Mouse (Mus musculus) urinary bladder, adult 2 months (tissue): ENCODE results near the gene Sgsm3. TPM values are rescaled to one million over a fixed set of nuclear protein-coding genes. Genes with fewer than 3 reads are reported as not detected.

ENCODE experiments used
- DNase-seq: peaks from one replicate; pipeline ENCODE4 v3.0.0; 2022; ENCODE audit warnings: low spot score
- polyA plus RNA-seq: library from polyadenylated mRNA; depleted of rRNA; stranded (reverse); fragments of >200 nt; gene quantifications from 2 replicates; pipeline ENCODE4 v1.2.3, GENCODE M21; 2012

The Sgsm3 gene
- polyA plus RNA-seq, 1 experiment = 44.7 TPM

GRCm38 (mm10) chr15:81023842-81024241 lies 46.3 kb downstream of the Sgsm3 start:
- no peak for DNase-seq

DNA sequence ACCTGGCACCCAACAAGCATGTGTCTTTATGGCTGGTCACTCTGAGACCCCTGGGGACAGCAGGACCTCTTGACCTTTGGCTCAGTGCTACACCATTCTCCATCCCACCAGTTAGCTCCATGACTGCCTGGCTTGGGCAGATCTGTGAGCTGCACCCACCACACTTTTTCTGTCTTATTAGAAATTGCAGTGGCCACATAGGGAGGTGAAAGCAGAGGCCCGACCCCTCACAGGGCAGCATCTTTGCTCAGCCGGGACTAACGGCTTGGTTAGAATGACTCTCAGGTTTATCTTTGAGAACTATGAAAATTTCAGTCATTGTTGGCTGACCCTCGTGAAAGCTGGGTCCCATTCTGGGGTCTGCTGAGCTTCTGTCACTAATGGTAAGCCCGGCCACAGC lies 49.3 kb downstream of the Sgsm3 start:
- DNase-seq = no peak

GRCm38 (mm10) chr15:81027378-81028173 lies 50.0 kb downstream of the Sgsm3 start:
- DNase-seq = peak; percentile 56

DNA sequence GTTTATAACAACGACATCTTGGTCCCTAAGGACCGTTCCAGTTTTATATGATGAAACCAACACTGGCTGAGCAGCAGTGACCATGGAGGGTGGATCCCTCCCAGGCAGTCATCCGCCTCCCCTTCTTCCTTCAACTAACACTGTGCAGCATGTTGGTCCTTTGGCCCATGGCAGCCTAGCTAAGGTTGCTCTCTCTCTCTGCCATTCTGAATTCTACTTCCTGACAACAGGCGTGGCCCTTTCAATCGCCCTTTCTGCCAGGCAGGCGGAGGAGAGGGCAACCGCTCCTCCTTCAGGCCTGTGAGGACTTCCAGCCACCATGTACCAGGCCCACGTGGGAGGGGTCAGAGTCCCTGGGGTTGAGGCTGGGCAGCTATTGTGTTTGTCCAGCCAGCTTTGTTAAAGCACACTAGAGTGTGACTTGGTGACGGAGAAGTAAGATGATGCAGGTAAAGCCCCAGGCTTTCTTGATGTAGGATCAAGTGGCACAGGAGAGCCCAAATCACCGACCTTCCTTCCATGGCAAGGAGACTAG lies 53.4 kb downstream of the Sgsm3 start:
- no peak for DNase-seq

DNA sequence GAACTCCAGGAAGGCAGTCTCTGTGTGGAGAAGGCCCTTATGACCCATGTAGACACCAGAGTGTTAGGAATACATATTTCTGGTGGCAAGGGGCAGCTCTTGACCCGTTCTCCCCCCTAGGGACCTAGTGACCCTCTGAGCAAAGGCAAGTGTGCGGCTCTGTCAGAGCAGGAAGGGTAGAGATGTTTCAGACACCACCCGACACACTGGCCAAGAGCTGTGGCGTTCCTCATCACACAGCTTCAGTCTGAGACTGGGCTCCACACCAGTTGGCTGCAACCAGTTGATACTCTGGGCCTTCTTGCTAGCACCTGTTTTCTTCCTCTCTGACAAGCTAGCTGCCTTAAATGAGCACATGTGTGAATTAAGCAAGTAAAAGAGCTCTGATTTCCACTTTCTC lies 54.0 kb downstream of the Sgsm3 start:
- DNase-seq = no peak

- DNase-seq = no peak
Measured at GRCm38 (mm10) chr15:81032941-81033629, 55.5 kb downstream of the Sgsm3 start.

DNA sequence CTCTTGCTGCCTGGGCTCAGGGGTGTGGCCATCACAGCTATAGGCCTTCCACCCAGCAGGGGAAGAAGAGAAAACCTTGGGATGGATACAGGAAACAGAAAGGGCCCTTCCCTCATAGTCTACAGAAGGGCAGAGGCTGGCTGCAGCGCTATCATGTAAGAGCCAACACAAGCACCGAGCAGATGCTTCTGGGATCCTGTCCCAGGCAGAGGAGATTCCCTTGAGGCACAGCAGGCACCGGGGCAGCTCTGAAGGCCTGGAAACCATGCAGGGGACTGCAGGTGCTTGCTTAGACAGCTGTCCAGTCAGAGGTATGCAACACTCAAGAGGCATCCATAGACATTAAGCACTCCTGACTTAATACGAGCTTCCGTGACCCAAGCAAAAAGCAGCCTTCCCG lies 56.6 kb downstream of the Sgsm3 start:
- DNase-seq = no peak

GRCm38 (mm10) chr15:81035417-81036162 lies 58.0 kb downstream of the Sgsm3 start:
- no peak for DNase-seq

DNA sequence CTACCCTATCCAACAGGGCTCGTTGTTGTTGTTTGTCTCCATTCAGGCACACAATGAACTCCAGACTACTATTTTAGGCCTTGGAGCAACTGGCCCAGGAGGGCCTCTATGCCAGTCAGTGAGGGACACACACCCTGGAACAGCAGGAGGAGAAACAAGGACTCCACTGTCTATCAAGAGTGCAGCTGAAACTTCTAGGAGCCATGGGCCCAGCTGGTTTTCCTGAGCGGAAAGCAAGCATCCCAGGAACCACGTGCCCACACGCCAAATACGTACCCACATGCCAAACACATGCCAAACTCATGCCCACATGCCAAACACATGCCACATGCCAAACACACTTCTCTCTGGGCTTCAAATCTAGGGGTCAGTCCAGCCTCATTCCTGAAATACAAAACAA lies 60.9 kb downstream of the Sgsm3 start:
- no peak for DNase-seq

DNA sequence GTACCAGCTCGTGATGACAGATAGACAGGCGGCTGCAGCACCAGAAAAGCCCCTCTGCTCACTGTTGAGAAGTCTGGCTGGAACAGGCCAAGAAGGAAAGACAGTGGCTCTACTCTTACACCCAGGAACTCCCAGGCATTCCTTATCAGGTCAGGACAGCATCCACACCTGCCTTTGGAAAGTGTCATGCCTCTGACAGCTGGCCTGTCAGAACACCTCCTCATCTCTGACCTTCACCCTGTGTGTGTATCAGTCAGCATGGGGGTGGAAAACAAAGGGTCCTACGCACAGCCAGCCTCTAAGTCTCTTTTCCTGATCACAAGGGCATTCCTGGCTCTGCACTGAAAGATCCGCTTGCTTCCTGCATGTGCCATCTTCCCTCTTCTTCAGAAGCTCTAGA lies 64.2 kb downstream of the Sgsm3 start:
- no peak for DNase-seq

- DNase-seq = no peak
Measured at GRCm38 (mm10) chr15:81042276-81042931, 64.8 kb downstream of the Sgsm3 start.

- no peak for DNase-seq
Measured at GRCm38 (mm10) chr15:81044446-81044845, 66.9 kb downstream of the Sgsm3 start.

- no peak for DNase-seq
Measured at GRCm38 (mm10) chr15:81045336-81045735, 67.8 kb downstream of the Sgsm3 start.

DNA sequence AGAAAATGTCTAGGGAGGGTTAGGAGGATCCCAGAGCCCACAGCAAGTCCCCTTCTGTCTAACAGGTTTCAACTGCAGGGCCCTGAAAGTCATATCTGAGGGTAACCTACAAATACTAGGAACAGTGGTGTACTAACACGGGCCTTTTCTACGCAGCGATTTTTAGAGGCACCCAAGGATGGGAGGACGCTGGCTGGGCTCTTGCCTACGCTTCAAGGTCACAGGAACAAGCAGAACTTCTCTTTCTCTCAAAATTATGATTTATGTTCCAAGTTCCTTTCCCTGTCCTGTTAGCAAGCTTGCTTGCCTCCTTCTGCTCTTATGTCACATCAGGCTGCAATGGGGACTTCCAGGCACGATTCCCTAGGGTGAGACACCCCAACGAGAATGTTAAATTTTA lies 68.5 kb downstream of the Sgsm3 start:
- no peak for DNase-seq

GRCm38 (mm10) chr15:81047497-81047896 lies 69.9 kb downstream of the Sgsm3 start:
- no peak for DNase-seq

- no peak for DNase-seq
Measured at GRCm38 (mm10) chr15:81049401-81050053, 72.0 kb downstream of the Sgsm3 start.

DNA sequence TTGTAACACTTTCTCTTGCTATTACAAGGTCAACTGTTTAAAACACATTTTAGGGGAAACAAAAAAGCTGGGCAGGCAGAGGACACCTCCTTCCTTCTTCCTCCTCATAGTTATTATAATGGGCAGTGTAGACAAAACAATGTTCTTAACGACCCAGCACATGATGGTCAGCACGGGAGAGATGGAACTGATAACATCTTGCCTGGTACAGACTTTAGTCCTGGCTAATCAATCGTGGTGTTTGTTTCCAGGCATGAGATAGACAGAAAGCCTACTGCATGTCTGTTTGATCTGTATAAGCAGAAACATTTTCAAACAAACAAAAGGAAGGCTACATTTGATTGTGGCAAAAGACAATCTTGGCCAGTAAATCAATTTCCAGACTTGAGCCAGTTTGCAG lies 72.9 kb downstream of the Sgsm3 start:
- no peak for DNase-seq

DNA sequence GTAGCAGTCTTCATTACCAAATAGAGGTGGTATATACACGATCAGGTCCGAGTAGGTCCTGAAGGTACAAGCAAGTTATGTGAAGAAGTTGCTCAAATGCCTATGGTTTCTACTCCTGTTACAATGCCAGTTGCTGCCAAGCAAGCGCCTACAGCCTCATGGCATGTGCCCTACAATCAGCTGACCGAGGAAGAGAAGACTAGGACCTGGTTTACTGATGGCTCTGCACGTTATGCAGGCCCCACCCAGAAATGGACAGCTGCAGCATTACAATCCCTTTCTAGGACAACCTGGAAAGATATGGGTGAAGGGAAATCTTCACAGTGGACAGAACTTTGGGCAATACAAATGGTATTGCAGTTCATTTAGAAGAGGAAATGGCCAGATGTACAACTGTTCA lies 74.9 kb downstream of the Sgsm3 start:
- DNase-seq = no peak

DNA sequence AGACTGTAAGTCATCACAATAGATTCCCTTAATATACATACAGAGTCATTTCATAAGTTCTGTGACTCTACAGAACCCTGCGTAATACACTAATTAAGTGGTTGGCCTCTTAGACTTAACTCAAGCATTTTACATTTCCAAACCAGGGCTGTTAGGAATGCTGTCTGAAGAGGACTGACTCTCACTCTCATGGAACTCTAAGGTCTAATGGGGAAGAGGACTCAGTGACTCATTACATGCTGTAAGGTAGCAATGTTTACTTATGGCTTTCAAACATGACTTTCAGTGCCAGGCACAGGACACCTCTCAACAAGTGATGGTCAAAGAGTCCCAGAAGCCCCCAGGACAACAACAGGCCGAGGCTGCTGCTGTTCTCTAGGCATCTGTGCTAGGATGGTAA lies 77.9 kb downstream of the Sgsm3 start:
- DNase-seq = no peak

- no peak for DNase-seq
Measured at GRCm38 (mm10) chr15:81057736-81058135, 80.2 kb downstream of the Sgsm3 start.

- DNase-seq = no peak
Measured at GRCm38 (mm10) chr15:81060975-81061374, 83.4 kb downstream of the Sgsm3 start.
